Mouse (Mus musculus) forebrain, embryonic 11.5 days (tissue): ENCODE results near the gene Dll3. TPM values are rescaled to one million over a fixed set of nuclear protein-coding genes. Genes with fewer than 3 reads are reported as not detected.
"Not testable (repeated sequence)": the region's sequence is repeated elsewhere in the genome, so short reads cannot be mapped to it uniquely, and the experiment has no call there.

Experiments used
- ATAC-seq: fragments of 200-750 bp; cut with Nextera tagmentation; replicated peaks from 2 replicates; pipeline ENCODE4 v1.8.0; 2017; ENCODE audit warnings: moderate TSS enrichment; ENCODE audit not compliant: low FRiP score
- DNase-seq: peaks from one replicate; pipeline ENCODE4 v3.0.0-alpha.2; 2017; ENCODE audit warnings: low spot score
- H3K27ac ChIP-seq: fragments of 300-500 bp; sonication (generic); 2 replicates; pipeline ENCODE4 v1.5.1; 2014; ENCODE audit warnings: low read depth, low read length
- H3K27me3 ChIP-seq: fragments of 300-500 bp; sonication (generic); 2 replicates; pipeline ENCODE4 v1.6.1; 2014; ENCODE audit warnings: mild to moderate bottlenecking, low read length, mixed read lengths; ENCODE audit not compliant: control insufficient read depth, insufficient read depth
- H3K36me3 ChIP-seq: fragments of 300-500 bp; sonication (generic); 2 replicates; pipeline ENCODE4 v1.6.1; 2014; ENCODE audit warnings: mild to moderate bottlenecking, low read length, moderate library complexity, mixed read lengths; ENCODE audit not compliant: control insufficient read depth, insufficient read depth
- H3K4me1 ChIP-seq: fragments of 300-500 bp; sonication (generic); replicated peaks from 2 replicates; pipeline ENCODE4 v1.6.1; 2014; ENCODE audit warnings: low read length, mixed read lengths; ENCODE audit not compliant: control insufficient read depth, insufficient read depth
- H3K4me2 ChIP-seq: fragments of 300-500 bp; sonication (generic); 2 replicates; pipeline ENCODE4 v1.6.1; 2014; ENCODE audit warnings: low read depth, mild to moderate bottlenecking, low read length, moderate library complexity, mixed read lengths; ENCODE audit not compliant: severe bottlenecking
- H3K4me3 ChIP-seq: fragments of 300-500 bp; sonication (generic); 2 replicates; pipeline ENCODE4 v1.5.1; 2014; ENCODE audit warnings: low read depth, low read length
- H3K9ac ChIP-seq: fragments of 300-500 bp; sonication (generic); 2 replicates; pipeline ENCODE4 v1.6.1; 2014; ENCODE audit warnings: low read length
- H3K9me3 ChIP-seq: fragments of 300-500 bp; sonication (generic); 2 replicates; pipeline ENCODE4 v1.6.1; 2016; ENCODE audit warnings: low read length, mixed read lengths; ENCODE audit not compliant: control insufficient read depth
- WGBS: fragments of 180-500 bp; shearing (Covaris S2); extraction: QIAGEN DNeasy Blood & Tissue Kit; methylation state at CpG from one replicate; pipeline ENCODE4 v1.1.7; 2014; 5-methylcytosine and 5-hydroxymethylcytosine counted together
- polyA plus RNA-seq: library from polyadenylated mRNA; unstranded; fragments of >200 nt; fragmentation: Nextera tagmentation; extraction: Ambion mirVana; gene quantifications from 2 replicates; pipeline ENCODE4 v1.2.1, GENCODE M21; 2014

Dll3 gene
- polyA plus RNA-seq, 1 experiment from 2014 or later, result 43.6 TPM

DNA sequence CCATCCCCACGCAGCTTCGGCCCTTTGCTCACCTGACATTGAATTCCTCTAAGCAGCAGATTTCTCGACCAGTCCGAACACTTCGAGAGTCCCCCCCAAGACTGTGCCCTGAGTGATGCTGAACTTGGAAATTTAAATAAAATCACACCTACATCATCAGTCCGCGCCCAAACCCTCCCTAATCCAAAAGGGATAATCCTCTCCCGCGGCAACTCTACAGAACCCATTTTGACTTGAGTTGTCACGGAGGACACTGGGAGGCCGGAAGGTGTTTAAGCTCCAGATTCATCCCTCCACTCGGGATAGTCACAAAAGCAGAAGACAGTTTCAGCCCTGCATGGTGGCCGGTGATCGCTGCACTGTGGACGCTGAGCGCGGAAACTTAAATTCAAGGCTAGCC, 50.1 kb downstream of the Dll3 start:
- peaks cover 3% of the 10 kb centered on the region; the same call in 1 of the 2 replicates for H3K9me3 ChIP-seq
- whole genome bisulfite sequencing, result 93% methylated on average over 17 of the region's 17 CpGs
- no peaks in the 10 kb centered on the region for H3K36me3 ChIP-seq
- no peaks in the 10 kb centered on the region for H3K4me1 ChIP-seq
- no peak overlapping the region for H3K9ac ChIP-seq
- no peak overlapping the region for H3K4me3 ChIP-seq
- no peak for DNase-seq
- no peak overlapping the region for H3K4me2 ChIP-seq
- H3K27me3 ChIP-seq, result no peaks in the 10 kb centered on the region
- H3K27ac ChIP-seq, result no peak overlapping the region
- ATAC-seq, result no peak

- WGBS, result 90% methylated on average over 3 of the region's 3 CpGs
- H3K4me1 ChIP-seq, result no peaks in the 10 kb centered on the region
- ATAC-seq (no peak), DNase-seq (no peak)
- no peak overlapping the region for H3K4me2 ChIP-seq
- no peaks in the 10 kb centered on the region for H3K9me3 ChIP-seq
- no peaks in the 10 kb centered on the region for H3K27me3 ChIP-seq
- H3K27ac ChIP-seq, result no peak overlapping the region
- H3K36me3 ChIP-seq, result no peaks in the 10 kb centered on the region
- no peak overlapping the region for H3K4me3 ChIP-seq
- no peak overlapping the region for H3K9ac ChIP-seq
Measured at GRCm38 (mm10) chr7:28248957-28249356, 53.1 kb downstream of the Dll3 start.

GRCm38 (mm10) chr7:28243943-28244342, 58.1 kb downstream of the Dll3 start:
- H3K9ac ChIP-seq, H3K27ac ChIP-seq, DNase-seq, H3K27me3 ChIP-seq, H3K4me2 ChIP-seq, H3K9me3 ChIP-seq, ATAC-seq, H3K4me1 ChIP-seq, H3K36me3 ChIP-seq, H3K4me3 ChIP-seq: not testable (repeated sequence)
- WGBS, result 84% methylated on average over 2 of the region's 2 CpGs

Other genes starting within 250 kb of the Dll3 start
- 0.25 and 0.33 TPM in 2 replicates for gene Fcgbp, start 231.0 kb downstream of the Dll3 start, polyA plus RNA-seq
- gene 9530053A07Rik, start 172.8 kb downstream of the Dll3 start, polyA plus RNA-seq, result 0.11 and 0.12 TPM in 2 replicates
- gene Fbl, start 132.5 kb downstream of the Dll3 start, polyA plus RNA-seq, result 39.5 and 42.9 TPM in 2 replicates
- 17.0 and 18.2 TPM in 2 replicates for gene Dyrk1b, start 122.8 kb downstream of the Dll3 start, polyA plus RNA-seq
- 12.6 and 16.1 TPM in 2 replicates for gene Eid2, start 34.4 kb downstream of the Dll3 start, polyA plus RNA-seq
- gene Eid2b, start 24.5 kb downstream of the Dll3 start, polyA plus RNA-seq, result 15.4 and 17.3 TPM in 2 replicates
- gene Selenov, start 11.1 kb downstream of the Dll3 start, polyA plus RNA-seq, result 0.24 TPM in 1 of 2 replicates, not detected in the other
- gene Timm50, start 9.8 kb upstream of the Dll3 start, polyA plus RNA-seq, result 222 and 235 TPM in 2 replicates
- 97.2 and 104 TPM in 2 replicates for gene Supt5, start 36.5 kb upstream of the Dll3 start, polyA plus RNA-seq
- 727 and 782 TPM in 2 replicates for gene Rps16, start 48.4 kb upstream of the Dll3 start, polyA plus RNA-seq
- 81.2 and 81.3 TPM in 2 replicates for gene Plekhg2, start 70.4 kb upstream of the Dll3 start, polyA plus RNA-seq
- gene Zfp36, start 78.0 kb upstream of the Dll3 start, polyA plus RNA-seq, result 4.5 and 5.2 TPM in 2 replicates
- gene Med29, start 90.5 kb upstream of the Dll3 start, polyA plus RNA-seq, result 40.1 and 46.1 TPM in 2 replicates
- 82.0 and 82.9 TPM in 2 replicates for gene Paf1, start 90.7 kb upstream of the Dll3 start, polyA plus RNA-seq
- 4.0 and 4.9 TPM in 2 replicates for gene Gmfg, start 135.2 kb upstream of the Dll3 start, polyA plus RNA-seq
- gene Lrfn1, start 149.7 kb upstream of the Dll3 start, polyA plus RNA-seq, result 6.1 and 8.2 TPM in 2 replicates
- not detected in 2 replicates for gene Ifnl2, start 208.2 kb upstream of the Dll3 start, polyA plus RNA-seq
- gene Ifnl3, start 220.6 kb upstream of the Dll3 start, polyA plus RNA-seq, result not detected in 2 replicates
- not detected in 2 replicates for gene Sycn, start 238.6 kb upstream of the Dll3 start, polyA plus RNA-seq
- not detected in 2 replicates for gene Nccrp1, start 245.0 kb upstream of the Dll3 start, polyA plus RNA-seq